Mouse (Mus musculus) left cerebral cortex, postnatal 25 days (tissue): Measurements from ENCODE around the gene P2ry14. TPM values are rescaled to one million over a fixed set of nuclear protein-coding genes. Genes with fewer than 3 reads are reported as not detected.
"Not testable (repeated sequence)": the region's sequence is repeated elsewhere in the genome, so short reads cannot be mapped to it uniquely, and the experiment has no call there.

Experiments used
- DNase-seq, 2 experiments: peaks; one replicate each; pipeline ENCODE4 v3.0.0; 2022; ENCODE audit warnings: low spot score in 2 of 2, mixed read lengths in 1 of 2
- intact Hi-C: fragments of 180-260 bp; cut with DNase I; formaldehyde crosslinking; loops from one replicate; pipeline ENCODE4 v1.15.1; 2025
- total RNA-seq, 2 experiments: library from RNA; stranded (reverse); gene quantifications; 2 replicates each; pipeline ENCODE4 v1.2.3; 2021

P2ry14 gene
- total RNA-seq, 2 experiments from 2014 or later: 2.3 to 2.4 TPM

- peak in 1 of 2 experiments; percentile 42 for DNase-seq
- intact Hi-C loops: loop anchor here (2.0 to 5.0 kb wide), 3 partner anchors 46 to 992 kb away; no protein-coding TSS in a partner anchor
Observed at GRCm38 (mm10) chr3:59121067-59121730, 32.2 kb downstream of the P2ry14 start.

- no peak for DNase-seq
- intact Hi-C loops: no loop called here
Observed at GRCm38 (mm10) chr3:59113973-59114517, 39.4 kb downstream of the P2ry14 start.

GRCm38 (mm10) chr3:59113291-59113690 lies 40.1 kb downstream of the P2ry14 start:
- intact Hi-C loops, DNase-seq: not testable (repeated sequence)

- no peak for DNase-seq
- intact Hi-C loops: no loop called here
Observed at GRCm38 (mm10) chr3:59111944-59112343, 41.5 kb downstream of the P2ry14 start.

- intact Hi-C loops, DNase-seq: not testable (repeated sequence)
Observed at GRCm38 (mm10) chr3:59109834-59110233, 43.6 kb downstream of the P2ry14 start.

- no peak for DNase-seq
- intact Hi-C loops: no loop called here
Observed at GRCm38 (mm10) chr3:59107439-59107838, 46.0 kb downstream of the P2ry14 start.

GRCm38 (mm10) chr3:59104462-59104861 lies 49.0 kb downstream of the P2ry14 start:
- intact Hi-C loops: no loop called here
- DNase-seq: no peak

- no peak for DNase-seq
- intact Hi-C loops: no loop called here
Observed at GRCm38 (mm10) chr3:59102146-59102545, 51.3 kb downstream of the P2ry14 start.

GRCm38 (mm10) chr3:59101218-59101986 lies 52.0 kb downstream of the P2ry14 start, which contains the start of gene Gpr171:
Gpr171 (minus strand) TSS chr3:59101821.
- DNase-seq: no peak
- intact Hi-C loops: no loop called here

- no peak for DNase-seq
- intact Hi-C loops: no loop called here
Observed at GRCm38 (mm10) chr3:59098540-59098939, 54.9 kb downstream of the P2ry14 start.

GRCm38 (mm10) chr3:59097421-59097820 lies 56.0 kb downstream of the P2ry14 start:
- no peak for DNase-seq
- intact Hi-C loops: no loop called here

- intact Hi-C loops: no loop called here
Observed at GRCm38 (mm10) chr3:59092702-59093101, 60.7 kb downstream of the P2ry14 start.

GRCm38 (mm10) chr3:59080919-59081318 lies 72.5 kb downstream of the P2ry14 start:
- no peak for DNase-seq
- intact Hi-C loops: no loop called here

More at GRCm38 (mm10) chr3:59092702-59093101, 60.7 kb downstream of the P2ry14 start:
- DNase-seq: no peak

- DNase-seq: no peak
- intact Hi-C loops: no loop called here
Observed at GRCm38 (mm10) chr3:59080293-59080916, 73.0 kb downstream of the P2ry14 start.

GRCm38 (mm10) chr3:59079327-59079726 lies 74.1 kb downstream of the P2ry14 start:
- peak; percentile 31 to 53 for DNase-seq
- intact Hi-C loops: loop anchor here (5.0 kb wide), 1 partner anchor 1033 kb away; no protein-coding TSS in a partner anchor

- no peak for DNase-seq
- intact Hi-C loops: loop anchor here (5.0 kb wide), 1 partner anchor 1034 kb away; no protein-coding TSS in a partner anchor
Observed at GRCm38 (mm10) chr3:59078585-59078984, 74.8 kb downstream of the P2ry14 start.

GRCm38 (mm10) chr3:59077278-59077677 lies 76.1 kb downstream of the P2ry14 start:
- DNase-seq: peak in 1 of 2 experiments; percentile 33
- intact Hi-C loops: loop anchor here (5.0 kb wide), 1 partner anchor 1035 kb away; no protein-coding TSS in a partner anchor

- DNase-seq, intact Hi-C loops: not testable (repeated sequence)
Observed at GRCm38 (mm10) chr3:59069071-59069470, 84.3 kb downstream of the P2ry14 start.

GRCm38 (mm10) chr3:59066558-59067294 lies 86.7 kb downstream of the P2ry14 start:
- intact Hi-C loops: no loop called here

More at GRCm38 (mm10) chr3:59066558-59067294, 86.7 kb downstream of the P2ry14 start:
- peak in 1 of 2 experiments; percentile 51 for DNase-seq
